Mouse (Mus musculus): ENCODE data around the gene Sdccag8. TPM values are rescaled to one million over a fixed set of nuclear protein-coding genes. Genes with fewer than 3 reads are reported as not detected.

The Sdccag8 gene
- polyA plus RNA-seq, 1 experiment from 2014 or later, result 5.2 TPM

GRCm38 (mm10) chr1:176825084-176825483 is 10.6 kb downstream of the Sdccag8 start:
- peaks cover 48% of the 10 kb centered on the region for H3K4me1 ChIP-seq (ENCODE audit: control insufficient read depth, low read depth, low read length)
- 84% methylated on average over 4 of the region's 4 CpGs for WGBS (ENCODE audit: insufficient replicate concordance)

GRCm38 (mm10) chr1:176826186-176826585 is 11.7 kb downstream of the Sdccag8 start:
- Histone ChIP-seq H3K9ac (ENCODE audit: low read depth, low read length) (no peak overlapping the region), H3K9me3 (replicated peaks; ENCODE audit: control insufficient read depth, low read length) (no peaks in the 10 kb centered on the region), H3K27me3 (ENCODE audit: control insufficient read depth, insufficient read depth, low read depth, low read length) (no peaks in the 10 kb centered on the region), H3K27ac (ENCODE audit: low read length) (peak overlapping the region; percentile 54; the same call in 1 of the 2 replicates), H3K4me2 (ENCODE audit: low read depth, low read length) (no peak overlapping the region), H3K36me3 (ENCODE audit: control insufficient read depth, insufficient read depth) (no peaks in the 10 kb centered on the region), H3K4me3 (ENCODE audit: low read depth, low read length) (no peak overlapping the region), H3K4me1 (ENCODE audit: control insufficient read depth, low read depth, low read length) (peaks cover 44% of the 10 kb centered on the region)
- ATAC-seq (ENCODE audit: low read depth), result peak; percentile 36; the same call in 1 of the 2 replicates
- 45% methylated on average over 11 of the region's 11 CpGs for WGBS (ENCODE audit: insufficient replicate concordance)

More at GRCm38 (mm10) chr1:176825084-176825483, 10.6 kb downstream of the Sdccag8 start:
- Histone ChIP-seq H3K9me3 (replicated peaks; ENCODE audit: control insufficient read depth, low read length) (no peaks in the 10 kb centered on the region), H3K9ac (ENCODE audit: low read depth, low read length) (no peak overlapping the region), H3K4me3 (ENCODE audit: low read depth, low read length) (no peak overlapping the region), H3K4me2 (ENCODE audit: low read depth, low read length) (no peak overlapping the region), H3K27ac (ENCODE audit: low read length) (no peak overlapping the region), H3K27me3 (ENCODE audit: control insufficient read depth, insufficient read depth, low read depth, low read length) (no peaks in the 10 kb centered on the region), H3K36me3 (ENCODE audit: control insufficient read depth, insufficient read depth) (no peaks in the 10 kb centered on the region)
- no peak for ATAC-seq (ENCODE audit: low read depth)

- Histone ChIP-seq H3K9me3 (replicated peaks; ENCODE audit: control insufficient read depth, low read length) (no peaks in the 10 kb centered on the region), H3K4me2 (ENCODE audit: low read depth, low read length) (no peak overlapping the region), H3K9ac (ENCODE audit: low read depth, low read length) (no peak overlapping the region), H3K36me3 (ENCODE audit: control insufficient read depth, insufficient read depth) (no peaks in the 10 kb centered on the region), H3K27me3 (ENCODE audit: control insufficient read depth, insufficient read depth, low read depth, low read length) (no peaks in the 10 kb centered on the region), H3K27ac (ENCODE audit: low read length) (peak overlapping the region; percentile 70), H3K4me3 (ENCODE audit: low read depth, low read length) (no peak overlapping the region), H3K4me1 (ENCODE audit: control insufficient read depth, low read depth, low read length) (peaks cover 37% of the 10 kb centered on the region)
- no peak for ATAC-seq (ENCODE audit: low read depth)
- WGBS (ENCODE audit: insufficient replicate concordance), result 50% methylated on average over 4 of the region's 4 CpGs
Measured at GRCm38 (mm10) chr1:176826931-176827330, 12.5 kb downstream of the Sdccag8 start.

GRCm38 (mm10) chr1:176827365-176827764 is 12.9 kb downstream of the Sdccag8 start:
- no peak overlapping the region for H3K9ac ChIP-seq (ENCODE audit: low read depth, low read length)
- 34% methylated on average over 4 of the region's 4 CpGs for WGBS (ENCODE audit: insufficient replicate concordance)
- no peaks in the 10 kb centered on the region for H3K9me3 ChIP-seq (replicated peaks; ENCODE audit: control insufficient read depth, low read length)
- ATAC-seq (ENCODE audit: low read depth), result peak; percentile 67
- H3K27ac ChIP-seq (ENCODE audit: low read length), result peak overlapping the region; percentile 70
- no peaks in the 10 kb centered on the region for H3K27me3 ChIP-seq (ENCODE audit: control insufficient read depth, insufficient read depth, low read depth, low read length)
- no peak overlapping the region for H3K4me2 ChIP-seq (ENCODE audit: low read depth, low read length)
- H3K4me1 ChIP-seq (ENCODE audit: control insufficient read depth, low read depth, low read length), result peaks cover 33% of the 10 kb centered on the region
- H3K4me3 ChIP-seq (ENCODE audit: low read depth, low read length), result no peak overlapping the region
- no peaks in the 10 kb centered on the region for H3K36me3 ChIP-seq (ENCODE audit: control insufficient read depth, insufficient read depth)

- WGBS (ENCODE audit: insufficient replicate concordance), result 42% methylated on average over 5 of the region's 5 CpGs
- no peak; the same call in 1 of the 2 replicates for ATAC-seq (ENCODE audit: low read depth)
- H3K4me1 ChIP-seq (ENCODE audit: control insufficient read depth, low read depth, low read length), result peaks cover 28% of the 10 kb centered on the region
- H3K4me3 ChIP-seq (ENCODE audit: low read depth, low read length), result no peak overlapping the region
- H3K27me3 ChIP-seq (ENCODE audit: control insufficient read depth, insufficient read depth, low read depth, low read length), result no peaks in the 10 kb centered on the region
- H3K27ac ChIP-seq (ENCODE audit: low read length), result peak overlapping the region; percentile 70
- no peak overlapping the region for H3K9ac ChIP-seq (ENCODE audit: low read depth, low read length)
- H3K9me3 ChIP-seq (replicated peaks; ENCODE audit: control insufficient read depth, low read length), result no peaks in the 10 kb centered on the region
- H3K4me2 ChIP-seq (ENCODE audit: low read depth, low read length), result 0 out of 2 replicates have a peak overlapping the region, but pooled peaks have one; percentile 2
- H3K36me3 ChIP-seq (ENCODE audit: control insufficient read depth, insufficient read depth), result no peaks in the 10 kb centered on the region
Measured at GRCm38 (mm10) chr1:176827945-176828485, 13.6 kb downstream of the Sdccag8 start.

GRCm38 (mm10) chr1:176828666-176829065 is 14.2 kb downstream of the Sdccag8 start:
- Histone ChIP-seq H3K4me1 (ENCODE audit: control insufficient read depth, low read depth, low read length) (peaks cover 24% of the 10 kb centered on the region), H3K36me3 (ENCODE audit: control insufficient read depth, insufficient read depth) (no peaks in the 10 kb centered on the region), H3K27me3 (ENCODE audit: control insufficient read depth, insufficient read depth, low read depth, low read length) (no peaks in the 10 kb centered on the region), H3K4me2 (ENCODE audit: low read depth, low read length) (no peak overlapping the region), H3K9me3 (replicated peaks; ENCODE audit: control insufficient read depth, low read length) (no peaks in the 10 kb centered on the region), H3K4me3 (ENCODE audit: low read depth, low read length) (no peak overlapping the region), H3K27ac (ENCODE audit: low read length) (no peak overlapping the region), H3K9ac (ENCODE audit: low read depth, low read length) (no peak overlapping the region)
- WGBS (ENCODE audit: insufficient replicate concordance), result 73% methylated on average over 12 of the region's 12 CpGs
- no peak for ATAC-seq (ENCODE audit: low read depth)

- ATAC-seq (ENCODE audit: low read depth), result no peak
- 46% methylated on average over 2 of the region's 2 CpGs for WGBS (ENCODE audit: insufficient replicate concordance)
Measured at GRCm38 (mm10) chr1:176832071-176832470, 17.6 kb downstream of the Sdccag8 start.

GRCm38 (mm10) chr1:176832607-176833006 is 18.1 kb downstream of the Sdccag8 start:
- H3K4me2 ChIP-seq (ENCODE audit: low read depth, low read length), result no peak overlapping the region

More at GRCm38 (mm10) chr1:176832071-176832470, 17.6 kb downstream of the Sdccag8 start:
- Histone ChIP-seq H3K36me3 (ENCODE audit: control insufficient read depth, insufficient read depth) (no peaks in the 10 kb centered on the region), H3K9ac (ENCODE audit: low read depth, low read length) (no peak overlapping the region), H3K9me3 (replicated peaks; ENCODE audit: control insufficient read depth, low read length) (no peaks in the 10 kb centered on the region), H3K4me1 (ENCODE audit: control insufficient read depth, low read depth, low read length) (peaks cover 18% of the 10 kb centered on the region), H3K4me3 (ENCODE audit: low read depth, low read length) (no peak overlapping the region), H3K27me3 (ENCODE audit: control insufficient read depth, insufficient read depth, low read depth, low read length) (no peaks in the 10 kb centered on the region; the same call in 1 of the 2 replicates), H3K27ac (ENCODE audit: low read length) (no peak overlapping the region), H3K4me2 (ENCODE audit: low read depth, low read length) (no peak overlapping the region)

GRCm38 (mm10) chr1:176833257-176833656 is 18.8 kb downstream of the Sdccag8 start:
- no peak overlapping the region for H3K4me3 ChIP-seq (ENCODE audit: low read depth, low read length)
- peaks cover 7% of the 10 kb centered on the region; the same call in 1 of the 2 replicates for H3K4me1 ChIP-seq (ENCODE audit: control insufficient read depth, low read depth, low read length)
- H3K4me2 ChIP-seq (ENCODE audit: low read depth, low read length), result no peak overlapping the region
- H3K27ac ChIP-seq (ENCODE audit: low read length), result no peak overlapping the region
- ATAC-seq (ENCODE audit: low read depth), result no peak
- no peaks in the 10 kb centered on the region for H3K36me3 ChIP-seq (ENCODE audit: control insufficient read depth, insufficient read depth)
- H3K27me3 ChIP-seq (ENCODE audit: control insufficient read depth, insufficient read depth, low read depth, low read length), result no peaks in the 10 kb centered on the region; the same call in 1 of the 2 replicates
- H3K9ac ChIP-seq (ENCODE audit: low read depth, low read length), result no peak overlapping the region
- no peaks in the 10 kb centered on the region for H3K9me3 ChIP-seq (replicated peaks; ENCODE audit: control insufficient read depth, low read length)

More at GRCm38 (mm10) chr1:176832607-176833006, 18.1 kb downstream of the Sdccag8 start:
- H3K4me1 ChIP-seq (ENCODE audit: control insufficient read depth, low read depth, low read length), result peaks cover 13% of the 10 kb centered on the region
- H3K27me3 ChIP-seq (ENCODE audit: control insufficient read depth, insufficient read depth, low read depth, low read length), result no peaks in the 10 kb centered on the region; the same call in 1 of the 2 replicates
- no peaks in the 10 kb centered on the region for H3K9me3 ChIP-seq (replicated peaks; ENCODE audit: control insufficient read depth, low read length)
- ATAC-seq (ENCODE audit: low read depth), result no peak
- no peak overlapping the region for H3K4me3 ChIP-seq (ENCODE audit: low read depth, low read length)
- 23% methylated on average over 8 of the region's 8 CpGs for WGBS (ENCODE audit: insufficient replicate concordance)
- H3K9ac ChIP-seq (ENCODE audit: low read depth, low read length), result no peak overlapping the region
- no peaks in the 10 kb centered on the region for H3K36me3 ChIP-seq (ENCODE audit: control insufficient read depth, insufficient read depth)
- no peak overlapping the region for H3K27ac ChIP-seq (ENCODE audit: low read length)
